Mouse (Mus musculus) spleen, postnatal 4 days (tissue): ENCODE measurements around the gene Stoml3.
A peak's percentile ranks its signal among the peaks of the same experiment; 100 is the strongest.

ENCODE experiments used
- DNase-seq, 2 experiments: peaks; one replicate each; pipeline ENCODE4 v3.0.0; 2022; ENCODE audit warnings: low spot score in 2 of 2

Stoml3 gene

GRCm38 (mm10) chr3:53478419-53479046, 9.9 kb upstream of the Stoml3 start:
- no peak for DNase-seq

- DNase-seq, result no peak
Observed at GRCm38 (mm10) chr3:53483414-53484059, 4.9 kb upstream of the Stoml3 start.

GRCm38 (mm10) chr3:53486561-53486960, 1.9 kb upstream of the Stoml3 start:
- DNase-seq, result no peak

- no peak for DNase-seq
Observed at GRCm38 (mm10) chr3:53486996-53487576, 1.4 kb upstream of the Stoml3 start.

- no peak for DNase-seq
Observed at GRCm38 (mm10) chr3:53498351-53498905, 10.0 kb downstream of the Stoml3 start.

- no peak for DNase-seq
Observed at GRCm38 (mm10) chr3:53502428-53502827, 14.0 kb downstream of the Stoml3 start.

- no peak for DNase-seq
Observed at GRCm38 (mm10) chr3:53513096-53513495, 24.6 kb downstream of the Stoml3 start.

GRCm38 (mm10) chr3:53514221-53515065, 26.0 kb downstream of the Stoml3 start:
- no peak for DNase-seq

GRCm38 (mm10) chr3:53522794-53523193, 34.3 kb downstream of the Stoml3 start:
- DNase-seq, result no peak

- DNase-seq, result peak; percentile 42 to 73
Observed at GRCm38 (mm10) chr3:53525737-53526136, 37.3 kb downstream of the Stoml3 start.

- no peak for DNase-seq
Observed at GRCm38 (mm10) chr3:53530305-53530704, 41.9 kb downstream of the Stoml3 start.

- DNase-seq, result no peak
Observed at GRCm38 (mm10) chr3:53532091-53532490, 43.6 kb downstream of the Stoml3 start.

GRCm38 (mm10) chr3:53552691-53553090, 64.2 kb downstream of the Stoml3 start:
- DNase-seq, result no peak

- DNase-seq, result no peak
Observed at GRCm38 (mm10) chr3:53555031-53555952, 66.8 kb downstream of the Stoml3 start.

GRCm38 (mm10) chr3:53557388-53558214, 69.1 kb downstream of the Stoml3 start:
- DNase-seq, result no peak
